Mouse (Mus musculus): ENCODE measurements at regions not wholly inside any gene's neighbourhood (a gene's known extent, or its start where the extent isn't known, plus 50 kb on each side); places are given as distances from the start of the nearest gene placed in this dataset.

GRCm38 (mm10) chr6:48198806-48199205, 112.4 kb upstream of the Zfp746 start:
- no peak for TF ChIP-seq CTCF (IDR thresholded peaks at IDR 0.05; ENCODE audit: low read depth, low read length)
- TF ChIP-seq GATA2 (IDR thresholded peaks at IDR 0.05; ENCODE audit: borderline replicate concordance, low read depth, low read length), result no peak
- TF ChIP-seq TAL1 (conservative IDR thresholded peaks at IDR 0.05; ENCODE audit: low read depth, low read length), result no peak
- no peak for TF ChIP-seq POLR2AphosphoS5 (IDR thresholded peaks at IDR 0.05; ENCODE audit: insufficient replicate concordance, low read depth, low read length)
